Mouse (Mus musculus): ENCODE data around the gene Sh3glb1.

DNA sequence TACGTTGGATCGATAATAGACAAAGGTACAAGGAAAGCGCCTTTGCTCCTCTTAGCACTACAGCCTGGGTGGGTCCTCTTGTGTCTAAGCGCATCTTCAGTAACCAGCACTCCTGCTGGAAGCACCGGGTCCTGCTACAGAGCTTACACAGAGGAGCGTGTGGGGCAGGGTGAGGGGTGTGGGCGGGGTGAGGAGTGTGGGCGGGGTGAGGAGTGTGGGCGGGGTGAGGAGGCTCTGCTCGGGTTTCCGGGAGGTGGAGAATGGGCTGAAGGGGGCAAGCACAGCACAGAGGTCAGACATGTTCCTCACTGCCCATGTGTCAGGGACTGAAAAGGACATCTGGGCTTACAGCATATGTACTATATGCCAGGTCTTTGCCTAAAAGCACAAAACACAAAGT is 30.9 kb downstream of the Sh3glb1 start:
- no peak for TF ChIP-seq CTCF (IDR thresholded peaks at IDR 0.05; ENCODE audit: control insufficient read depth, insufficient read depth, insufficient read length)
- no peak for TF ChIP-seq MAX (IDR thresholded peaks at IDR 0.05)
- no peak for TF ChIP-seq FOSL1 (IDR thresholded peaks at IDR 0.05; ENCODE audit: insufficient read depth, low read length, poor library complexity, severe bottlenecking)
- TF ChIP-seq USF1 (IDR thresholded peaks at IDR 0.05; ENCODE audit: low read depth), result no peak
